Mouse (Mus musculus): ENCODE data around the gene Gm21671.
"Not testable (repeated sequence)": the region's sequence is repeated elsewhere in the genome, so short reads cannot be mapped to it uniquely, and the experiment has no call there.

The Gm21671 gene

GRCm38 (mm10) chr5:25954317-25954716 lies at the start of gene Gm21671:
Gene Gm21671 (minus strand): TSS chr5:25954417.
- DNase-seq (ENCODE audit: low spot score in 2 of 2), result not testable (repeated sequence)

- not testable (repeated sequence) for DNase-seq (ENCODE audit: low spot score in 2 of 2)
Observed at GRCm38 (mm10) chr5:25988550-25988949, 34.3 kb upstream of the Gm21671 start, which contains the start of gene Gm21698. Gene Gm21698 (minus strand): TSS chr5:25988650.

- not testable (repeated sequence) for DNase-seq (ENCODE audit: low spot score in 2 of 2)
Observed at GRCm38 (mm10) chr5:25972563-25972962, 18.3 kb upstream of the Gm21671 start, which contains the start of gene Gm21680. Gene Gm21680 (minus strand): TSS chr5:25972663.

GRCm38 (mm10) chr5:25957050-25957449 lies 2.8 kb upstream of the Gm21671 start:
- DNase-seq (ENCODE audit: low spot score in 2 of 2), result not testable (repeated sequence)

GRCm38 (mm10) chr5:25956611-25957010 lies 2.4 kb upstream of the Gm21671 start:
- not testable (repeated sequence) for DNase-seq (ENCODE audit: low spot score in 2 of 2)

GRCm38 (mm10) chr5:25945391-25945790 lies 8.8 kb downstream of the Gm21671 start:
- not testable (repeated sequence) for DNase-seq (ENCODE audit: low spot score in 2 of 2)

- not testable (repeated sequence) for DNase-seq (ENCODE audit: low spot score in 2 of 2)
Observed at GRCm38 (mm10) chr5:25942281-25942680, 11.9 kb downstream of the Gm21671 start, which contains the start of gene Gm21663. Gene Gm21663 (minus strand): TSS chr5:25942381.
